Mouse (Mus musculus) myocyte (in vitro differentiated cells): Measurements from ENCODE around the gene Nr2f2. TPM values are rescaled to one million over a fixed set of nuclear protein-coding genes. Genes with fewer than 3 reads are reported as not detected.

Experiments
- H3K27me3 ChIP-seq: one replicate; pipeline ENCODE4 v1.6.1; 2011; ENCODE audit not compliant: control insufficient read depth, insufficient read depth, insufficient read length
- H3K36me3 ChIP-seq: one replicate; pipeline ENCODE4 v1.6.1; 2011; ENCODE audit not compliant: control insufficient read depth, insufficient read depth
- H3K4me2 ChIP-seq: one replicate; pipeline ENCODE4 v1.6.1; 2011; ENCODE audit warnings: low read depth, control low read depth
- H3K4me3 ChIP-seq: one replicate; pipeline ENCODE4 v1.5.1; 2011; ENCODE audit warnings: mild to moderate bottlenecking, control low read depth, moderate library complexity
- H3K79me2 ChIP-seq: one replicate; pipeline ENCODE4 v1.6.1; 2011; ENCODE audit not compliant: control insufficient read depth, insufficient read depth
- H3ac ChIP-seq: one replicate; pipeline ENCODE4 v1.6.1; 2011; ENCODE audit not compliant: control insufficient read depth, insufficient read length
- CEBPB ChIP-seq: IDR thresholded peaks from 2 replicates; pipeline ENCODE4 v1.6.1; 2011; ENCODE audit warnings: mild to moderate bottlenecking, moderate library complexity; ENCODE audit not compliant: poor library complexity, insufficient read depth, severe bottlenecking
- E2F4 ChIP-seq: IDR thresholded peaks from one replicate; pipeline ENCODE4 v1.6.1; 2011; ENCODE audit warnings: mild to moderate bottlenecking, control low read depth, moderate library complexity; ENCODE audit not compliant: insufficient read depth
- MAX ChIP-seq: IDR thresholded peaks from one replicate; pipeline ENCODE4 v1.6.1; 2011; ENCODE audit warnings: low read depth, mild to moderate bottlenecking, control low read depth
- MYOD1 ChIP-seq, 3 experiments: IDR thresholded peaks; one replicate each; pipeline ENCODE4 v1.6.1; 2011; ENCODE audit warnings: control low read depth in 2 of 3, low read depth in 2 of 3, mild to moderate bottlenecking in 2 of 3, moderate library complexity in 1 of 3; ENCODE audit not compliant: insufficient read length in 2 of 3, control insufficient read depth in 1 of 3
- MYOG ChIP-seq, 3 experiments: IDR thresholded peaks; one replicate each; pipeline ENCODE4 v1.6.1; 2011; ENCODE audit warnings: control low read depth in 2 of 3, low read depth in 2 of 3, mild to moderate bottlenecking in 2 of 3; ENCODE audit not compliant: insufficient read length in 2 of 3, control insufficient read depth in 1 of 3, insufficient read depth in 1 of 3
- POLR2A ChIP-seq: IDR thresholded peaks from one replicate; pipeline ENCODE4 v1.6.1; 2011; ENCODE audit warnings: low read depth, mild to moderate bottlenecking, control low read depth, moderate library complexity; ENCODE audit not compliant: insufficient read length
- POLR2AphosphoS2 ChIP-seq: IDR thresholded peaks from one replicate; pipeline ENCODE4 v1.6.1; 2011; ENCODE audit warnings: low read depth, control low read depth; ENCODE audit not compliant: insufficient read length
- REST ChIP-seq: IDR thresholded peaks from one replicate; pipeline ENCODE4 v1.6.1; 2011; ENCODE audit warnings: mild to moderate bottlenecking, control low read depth, moderate library complexity; ENCODE audit not compliant: insufficient read depth, insufficient read length
- SRF ChIP-seq: IDR thresholded peaks from one replicate; pipeline ENCODE4 v1.6.1; 2011; ENCODE audit warnings: low read depth; ENCODE audit not compliant: control insufficient read depth, insufficient read length
- TCF12 ChIP-seq: IDR thresholded peaks from one replicate; pipeline ENCODE4 v1.6.1; 2011; ENCODE audit warnings: mild to moderate bottlenecking, control low read depth; ENCODE audit not compliant: poor library complexity, insufficient read depth, severe bottlenecking
- TCF3 ChIP-seq: IDR thresholded peaks from one replicate; pipeline ENCODE4 v1.6.1; 2011; ENCODE audit warnings: low read depth, control low read depth; ENCODE audit not compliant: insufficient read length
- USF1 ChIP-seq: IDR thresholded peaks from one replicate; pipeline ENCODE4 v1.6.1; 2011; ENCODE audit warnings: low read depth, mild to moderate bottlenecking, control low read depth, moderate library complexity
- polyA plus RNA-seq: library from polyadenylated mRNA; unstranded; fragments of >200 nt; fragmentation: generic; extraction: Trizol; gene quantifications from one replicate; pipeline ENCODE4 v1.2.1, GENCODE M21; 2012; ENCODE audit warnings: missing spikeins

Gene Nr2f2
- polyA plus RNA-seq, 1 experiment, result 7.0 TPM

DNA sequence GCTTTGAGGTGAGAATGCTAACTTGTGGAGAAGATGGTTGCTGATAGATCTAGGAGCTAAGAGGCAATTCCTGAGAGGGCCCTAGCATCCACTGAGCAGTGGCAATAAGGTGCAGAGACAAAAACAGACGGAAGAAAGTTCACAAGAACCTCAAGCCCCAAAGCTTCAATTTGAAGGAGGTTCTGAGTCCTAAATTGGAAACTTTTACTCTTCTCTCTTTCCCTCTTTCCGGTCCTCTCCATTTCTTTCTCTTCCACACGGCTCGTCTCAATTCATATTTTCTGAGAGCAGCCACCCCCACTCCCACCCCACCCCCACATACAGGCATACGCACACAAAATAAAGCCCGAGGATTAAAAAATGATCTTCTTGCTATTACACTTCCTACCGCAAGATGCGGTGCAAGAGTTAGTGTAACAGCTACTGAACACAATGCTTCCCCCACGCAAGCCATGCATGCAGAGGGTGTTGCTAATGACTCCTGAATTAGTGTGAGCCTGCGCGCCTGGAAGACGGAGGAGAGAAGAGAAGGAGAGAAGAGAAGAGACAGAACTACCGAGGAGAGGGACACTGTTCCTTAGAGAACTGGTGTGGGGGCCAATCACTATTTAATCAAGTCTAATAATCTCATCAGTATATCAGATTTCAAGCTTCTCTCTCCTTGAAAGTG lies 29.8 kb downstream of the Nr2f2 start:
- Histone ChIP-seq H3K79me2 (no peaks in the 10 kb centered on the region), H3K27me3 (no peaks in the 10 kb centered on the region), H3K4me2 (no peak overlapping the region), H3ac (no peak overlapping the region), H3K36me3 (no peaks in the 10 kb centered on the region), H3K4me3 (no peak overlapping the region)
- TF ChIP-seq MAX (no peak), MYOG (IDR thresholded peaks at IDR 0.05; ENCODE audit: control insufficient read depth in 1 of 3, insufficient read depth in 1 of 3, insufficient read length in 2 of 3, low read depth in 2 of 3) (no peak), CEBPB (no peak)

DNA sequence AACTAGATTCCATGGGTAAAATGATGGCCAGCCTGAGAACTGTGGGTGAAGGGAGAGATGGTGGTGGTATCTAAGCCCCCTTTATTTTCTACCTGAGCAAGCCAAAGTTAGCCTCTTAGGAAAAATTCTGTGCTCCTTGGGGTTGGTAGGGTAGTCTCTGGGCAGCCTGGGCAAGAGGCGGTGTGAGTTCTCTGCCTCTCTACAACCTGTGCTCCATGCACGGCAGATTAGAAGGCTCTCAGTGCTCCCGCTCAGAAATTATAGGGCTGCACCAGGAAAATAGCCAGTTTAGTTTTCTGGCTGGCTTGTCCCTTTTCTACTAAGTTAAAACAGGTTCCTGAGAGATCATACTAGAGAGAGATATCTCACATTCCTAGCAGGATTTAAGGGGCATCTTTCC lies 30.4 kb downstream of the Nr2f2 start:
- no peaks in the 10 kb centered on the region for H3K79me2 ChIP-seq
- H3K4me3 ChIP-seq, result no peak overlapping the region
- H3K27me3 ChIP-seq, result no peaks in the 10 kb centered on the region
- no peak overlapping the region for H3ac ChIP-seq
- H3K4me2 ChIP-seq, result no peak overlapping the region
- no peak for TF ChIP-seq CEBPB
- TF ChIP-seq MAX, result no peak
- TF ChIP-seq POLR2AphosphoS2, result no peak
- TF ChIP-seq USF1, result no peak
- no peak for TF ChIP-seq E2F4
- TF ChIP-seq TCF12, result no peak
- TF ChIP-seq POLR2A, result no peak
- TF ChIP-seq MYOD1 (IDR thresholded peaks at IDR 0.05; ENCODE audit: control insufficient read depth in 1 of 3, insufficient read length in 2 of 3, low read depth in 2 of 3), result no peak
- no peak for TF ChIP-seq TCF3
- no peak for TF ChIP-seq REST
- no peak for TF ChIP-seq SRF
- no peak for TF ChIP-seq MYOG (IDR thresholded peaks at IDR 0.05; ENCODE audit: control insufficient read depth in 1 of 3, insufficient read depth in 1 of 3, insufficient read length in 2 of 3, low read depth in 2 of 3)
- H3K36me3 ChIP-seq, result no peaks in the 10 kb centered on the region

DNA sequence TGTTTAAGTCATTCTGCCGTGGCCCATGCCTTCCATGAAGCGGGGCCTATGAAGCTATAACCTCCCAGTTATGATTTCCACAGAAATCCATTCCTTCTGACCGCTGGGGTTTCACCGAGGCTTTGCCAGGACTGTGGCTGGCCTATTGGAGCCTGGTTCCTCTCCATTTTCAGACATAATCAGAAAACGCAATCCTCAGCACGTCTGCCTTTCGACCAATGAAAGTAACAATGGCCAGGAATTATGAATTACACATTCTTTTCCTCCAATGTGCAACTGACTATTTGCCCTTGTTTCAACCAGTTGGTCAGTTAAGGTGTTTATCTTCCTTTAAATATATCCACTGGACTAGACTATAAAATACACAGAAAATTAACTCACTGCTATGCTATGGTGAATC lies 31.1 kb downstream of the Nr2f2 start:
- Histone ChIP-seq H3K4me3 (peak overlapping the region; percentile 14), H3K36me3 (no peaks in the 10 kb centered on the region), H3K27me3 (no peaks in the 10 kb centered on the region), H3K4me2 (peak overlapping the region; percentile 69), H3ac (no peak overlapping the region), H3K79me2 (no peaks in the 10 kb centered on the region)
- no peak for TF ChIP-seq USF1

DNA sequence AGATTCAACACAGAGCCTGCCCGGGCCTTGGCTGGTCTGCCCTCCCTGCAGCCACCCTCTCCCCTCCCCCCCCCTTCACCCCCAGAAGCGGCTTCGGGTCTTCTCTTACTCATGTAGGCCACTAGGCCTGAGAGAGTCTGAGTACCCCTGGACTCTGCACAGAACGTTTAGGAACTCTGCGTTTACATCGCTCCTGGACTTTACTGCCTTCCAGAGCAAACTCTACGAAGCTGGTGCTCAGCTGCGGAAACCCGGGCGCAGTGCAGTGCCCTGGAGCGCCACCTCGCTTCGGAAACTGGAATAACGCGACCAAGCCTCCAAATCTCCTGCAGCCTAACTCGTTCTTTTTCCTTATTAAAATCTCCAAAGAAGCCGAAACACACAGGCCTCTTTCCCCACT lies 31.7 kb downstream of the Nr2f2 start:
- Histone ChIP-seq H3K4me2 (peak overlapping the region; percentile 69), H3K79me2 (no peaks in the 10 kb centered on the region), H3K4me3 (peak overlapping the region; percentile 14), H3K27me3 (no peaks in the 10 kb centered on the region), H3ac (no peak overlapping the region), H3K36me3 (no peaks in the 10 kb centered on the region)
- no peak for TF ChIP-seq MYOG (IDR thresholded peaks at IDR 0.05; ENCODE audit: control insufficient read depth in 1 of 3, insufficient read depth in 1 of 3, insufficient read length in 2 of 3, low read depth in 2 of 3)
- no peak for TF ChIP-seq REST
- TF ChIP-seq MAX, result no peak
- no peak for TF ChIP-seq TCF3
- TF ChIP-seq E2F4, result no peak
- TF ChIP-seq POLR2A, result no peak
- TF ChIP-seq USF1, result no peak
- TF ChIP-seq SRF, result no peak
- TF ChIP-seq TCF12, result no peak
- TF ChIP-seq CEBPB, result no peak
- no peak for TF ChIP-seq POLR2AphosphoS2
- TF ChIP-seq MYOD1 (IDR thresholded peaks at IDR 0.05; ENCODE audit: control insufficient read depth in 1 of 3, insufficient read length in 2 of 3, low read depth in 2 of 3), result no peak

DNA sequence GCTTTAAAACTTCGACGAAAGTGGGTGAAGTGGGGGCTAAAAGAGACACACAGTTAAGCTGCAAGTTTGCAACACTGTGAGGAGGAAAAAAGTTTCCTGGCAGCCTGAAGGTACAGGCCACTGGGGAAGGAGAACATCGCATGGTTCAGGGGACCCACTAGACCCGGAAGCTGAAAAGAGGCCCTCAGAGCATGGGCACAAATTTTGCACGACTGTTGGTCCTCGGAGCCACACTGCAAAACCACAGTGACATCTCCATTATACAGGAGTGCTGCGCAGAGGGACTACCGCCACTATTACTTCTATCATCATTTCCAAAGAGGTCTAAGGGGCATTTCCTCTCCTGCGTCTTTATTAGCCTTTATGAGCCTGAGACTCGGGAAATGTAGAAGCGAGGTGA lies 32.7 kb downstream of the Nr2f2 start:
- Histone ChIP-seq H3K27me3 (no peaks in the 10 kb centered on the region), H3ac (no peak overlapping the region), H3K79me2 (no peaks in the 10 kb centered on the region), H3K4me2 (no peak overlapping the region), H3K36me3 (no peaks in the 10 kb centered on the region), H3K4me3 (no peak overlapping the region)
- TF ChIP-seq MYOG (IDR thresholded peaks at IDR 0.05; ENCODE audit: control insufficient read depth in 1 of 3, insufficient read depth in 1 of 3, insufficient read length in 2 of 3, low read depth in 2 of 3) (no peak), SRF (no peak), CEBPB (no peak), USF1 (no peak), MYOD1 (IDR thresholded peaks at IDR 0.05; ENCODE audit: control insufficient read depth in 1 of 3, insufficient read length in 2 of 3, low read depth in 2 of 3) (no peak), POLR2AphosphoS2 (no peak), POLR2A (no peak), E2F4 (no peak)
